Mouse (Mus musculus): ENCODE measurements around the gene Tgm7.

DNA sequence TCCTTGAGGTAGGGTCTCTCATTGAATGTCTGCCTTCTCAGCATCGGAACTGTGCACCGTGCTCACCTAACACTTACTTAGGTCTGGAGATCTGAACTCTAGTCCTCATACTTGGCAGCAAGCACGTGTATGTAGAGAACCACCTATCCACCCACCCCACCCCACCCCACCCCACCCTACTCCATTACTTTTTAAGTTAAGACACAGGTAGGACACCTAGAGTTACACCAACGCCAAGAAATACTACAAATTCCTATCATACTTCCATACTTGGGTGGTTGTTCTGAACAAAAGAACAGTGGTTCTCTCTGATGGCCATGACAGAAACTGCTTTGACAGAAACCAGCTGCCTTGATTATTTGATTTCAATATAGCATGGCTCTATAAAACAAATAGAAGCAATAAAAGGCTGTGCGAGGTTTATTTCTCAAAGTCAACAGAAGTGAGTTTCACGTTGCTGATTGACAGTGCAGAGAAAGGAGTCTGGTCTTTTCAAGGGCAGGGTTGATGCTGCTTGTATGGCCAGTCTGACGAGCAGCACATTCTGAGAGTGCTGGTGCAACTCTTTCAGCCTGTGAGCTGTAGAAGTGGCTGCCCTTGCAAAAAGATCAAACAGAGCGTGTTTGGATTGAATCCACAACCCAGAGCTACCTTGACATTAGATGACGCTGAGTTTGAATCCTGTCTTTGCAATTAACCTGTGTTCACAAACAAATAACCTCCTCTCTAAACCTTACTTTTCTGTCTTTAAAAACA, 19.4 kb upstream of the Tgm7 start:
- no peak for TF ChIP-seq CTCF (conservative IDR thresholded peaks at IDR 0.05; ENCODE audit: insufficient read depth, insufficient read length, low read depth, low read length)
- no peak for TF ChIP-seq POLR2A (IDR thresholded peaks at IDR 0.05; ENCODE audit: low read depth, low read length)
